Mouse (Mus musculus) regulatory T cell (primary cell): ENCODE measurements around the gene Insyn1.

Experiments
- in situ Hi-C: fragments of 300-600 bp; cut with MboI, MseI; formaldehyde crosslinking; loops from one replicate; pipeline ENCODE4 v1.15.1; 2025; ENCODE audit warnings: high pct_unique_total_duplicates

The Insyn1 gene

GRCm38 (mm10) chr9:58487851-58488801, at the start of gene Insyn1:
Gene Insyn1, plus strand, starts transcription at chr9:58488603.
- in situ Hi-C loops: no loop called here

GRCm38 (mm10) chr9:58438921-58439396, 49.4 kb upstream of the Insyn1 start:
- in situ Hi-C loops: no loop called here

- in situ Hi-C loops: no loop called here
Measured at GRCm38 (mm10) chr9:58440100-58440499, 48.3 kb upstream of the Insyn1 start.

GRCm38 (mm10) chr9:58440614-58441013, 47.8 kb upstream of the Insyn1 start:
- in situ Hi-C loops: no loop called here

GRCm38 (mm10) chr9:58441351-58442104, 46.9 kb upstream of the Insyn1 start:
- in situ Hi-C loops: no loop called here

- in situ Hi-C loops: no loop called here
Measured at GRCm38 (mm10) chr9:58442105-58443010, 46.0 kb upstream of the Insyn1 start.

GRCm38 (mm10) chr9:58443061-58443460, 45.3 kb upstream of the Insyn1 start:
- in situ Hi-C loops: no loop called here

GRCm38 (mm10) chr9:58446829-58447228, 41.6 kb upstream of the Insyn1 start:
- in situ Hi-C loops: no loop called here

GRCm38 (mm10) chr9:58447997-58448595, 40.3 kb upstream of the Insyn1 start:
- in situ Hi-C loops: no loop called here

- in situ Hi-C loops: no loop called here
Measured at GRCm38 (mm10) chr9:58449526-58449925, 38.9 kb upstream of the Insyn1 start.

GRCm38 (mm10) chr9:58453791-58454378, 34.5 kb upstream of the Insyn1 start:
- in situ Hi-C loops: no loop called here

GRCm38 (mm10) chr9:58454886-58455285, 33.5 kb upstream of the Insyn1 start:
- in situ Hi-C loops: no loop called here

- in situ Hi-C loops: no loop called here
Measured at GRCm38 (mm10) chr9:58455798-58456197, 32.6 kb upstream of the Insyn1 start.

GRCm38 (mm10) chr9:58457481-58457955, 30.9 kb upstream of the Insyn1 start:
- in situ Hi-C loops: no loop called here

GRCm38 (mm10) chr9:58458341-58458740, 30.1 kb upstream of the Insyn1 start:
- in situ Hi-C loops: no loop called here

GRCm38 (mm10) chr9:58458856-58459553, 29.4 kb upstream of the Insyn1 start:
- in situ Hi-C loops: no loop called here

GRCm38 (mm10) chr9:58467345-58468025, 20.9 kb upstream of the Insyn1 start:
- in situ Hi-C loops: no loop called here

- in situ Hi-C loops: no loop called here
Measured at GRCm38 (mm10) chr9:58470466-58470865, 17.9 kb upstream of the Insyn1 start.

GRCm38 (mm10) chr9:58473211-58473815, 15.1 kb upstream of the Insyn1 start:
- in situ Hi-C loops: no loop called here
